Mouse (Mus musculus) lung, postnatal 36 days (tissue): ENCODE data around the gene Olfr58.
"Not testable (repeated sequence)": the region's sequence is repeated elsewhere in the genome, so short reads cannot be mapped to it uniquely, and the experiment has no call there.

ENCODE experiments used
- DNase-seq: peaks from one replicate; pipeline ENCODE4 v3.0.0; 2022; ENCODE audit warnings: mixed read lengths

Gene Olfr58

DNA sequence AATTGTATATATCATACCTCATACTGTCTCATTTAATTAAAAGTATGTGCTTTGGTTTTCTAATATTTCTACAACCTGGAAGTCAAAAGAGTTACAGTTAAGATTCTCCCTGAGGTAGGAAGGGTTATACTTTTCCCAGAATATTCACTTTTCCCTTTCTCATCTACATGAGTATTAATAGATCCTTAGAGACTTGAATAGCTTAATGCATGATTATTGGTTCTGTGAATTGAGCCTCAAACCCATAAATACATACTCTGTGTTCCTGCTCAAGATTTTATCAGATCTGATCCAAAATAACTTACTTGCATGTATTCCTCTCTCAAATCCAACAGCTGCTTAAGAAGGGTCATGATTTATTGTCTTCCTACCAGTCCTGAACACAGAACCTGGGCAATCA lies at the start of gene Olfr58:
Gene Olfr58, plus strand, starts transcription at position 301 of the 400 bp plus-strand sequence.
- DNase-seq = no peak

DNA sequence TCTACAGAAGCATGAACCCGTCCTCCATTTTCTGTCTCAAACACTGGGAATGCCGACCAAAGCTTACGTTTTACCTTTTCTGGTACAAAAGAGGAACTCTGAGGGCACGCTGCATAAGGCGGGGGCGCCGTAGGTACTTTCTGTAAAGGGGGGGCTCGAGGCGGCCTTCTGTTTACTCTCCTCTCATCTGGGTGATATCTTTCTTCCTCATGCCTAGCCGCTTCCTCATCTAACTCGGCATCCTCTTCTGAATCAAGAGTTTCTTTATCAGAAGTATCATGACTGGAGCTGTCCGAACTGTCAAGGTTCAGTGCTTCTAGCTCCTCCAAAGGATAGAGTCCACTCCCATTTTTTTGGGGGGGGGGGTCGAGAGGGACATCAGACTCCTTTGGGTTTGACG lies 10.9 kb upstream of the Olfr58 start:
- no peak for DNase-seq

DNA sequence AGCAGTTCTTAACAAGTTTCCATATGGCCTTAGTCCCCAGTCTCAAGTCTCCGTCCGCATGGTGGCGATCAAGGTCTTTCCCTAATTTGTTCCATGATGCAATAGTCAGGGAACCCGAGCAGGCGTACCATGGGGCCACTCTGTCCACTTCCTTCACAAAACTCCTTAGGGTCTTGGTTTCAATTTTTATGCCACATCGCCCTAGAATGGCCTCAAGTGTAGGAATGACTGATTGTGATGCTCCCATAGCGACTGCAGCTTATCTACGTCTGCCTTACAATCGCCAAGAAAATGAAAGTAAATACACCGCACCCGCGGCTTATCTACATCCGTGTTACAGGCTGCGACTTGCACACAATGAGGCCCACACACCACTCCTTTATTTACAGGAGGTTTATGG lies 10.4 kb upstream of the Olfr58 start:
- DNase-seq = no peak

DNA sequence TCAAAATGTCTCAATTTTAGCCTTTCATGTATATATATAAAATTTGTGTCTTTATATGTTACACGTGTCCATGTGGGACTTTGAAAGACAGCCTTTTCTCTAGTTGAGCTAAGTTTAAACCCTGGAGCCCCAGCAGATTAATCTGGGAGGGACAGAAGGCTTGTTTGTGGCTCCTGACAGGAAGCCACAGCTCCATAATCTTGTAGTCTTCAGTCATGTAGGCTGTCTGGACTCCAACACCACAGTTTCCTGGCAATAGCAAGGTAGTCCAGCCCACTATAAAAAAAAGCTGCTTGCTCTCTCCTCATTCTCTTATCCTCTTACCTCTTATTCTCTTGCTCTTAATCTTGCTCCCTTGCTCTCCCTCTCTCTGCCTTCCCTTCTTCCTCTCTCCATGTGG lies 22.9 kb downstream of the Olfr58 start:
- DNase-seq = no peak

DNA sequence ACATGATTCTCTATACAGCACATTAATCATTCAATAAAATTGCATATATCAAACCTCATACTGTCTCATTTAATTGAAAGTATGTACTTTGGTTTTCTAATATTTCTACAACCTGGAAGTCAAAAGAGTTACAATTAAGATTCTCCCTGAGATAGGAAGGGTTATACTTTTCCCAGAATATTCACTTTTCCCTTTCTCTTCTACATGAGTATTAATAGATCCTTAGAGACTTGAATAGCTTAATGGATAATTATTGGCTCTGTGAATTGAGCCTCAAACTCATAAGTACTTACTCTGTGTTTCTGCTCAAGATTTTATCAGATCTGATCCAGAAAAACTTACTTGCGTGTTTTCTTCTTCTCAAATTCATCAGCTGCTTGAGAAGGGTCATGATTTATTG lies 24.5 kb downstream of the Olfr58 start, which contains the start of gene Olfr859:
Gene Olfr859, plus strand, starts transcription at position 301 of the 400 bp plus-strand sequence.
- not testable (repeated sequence) for DNase-seq
